Mouse (Mus musculus): Measurements from ENCODE around the gene Olfr1432.
"Not testable (repeated sequence)": the region's sequence is repeated elsewhere in the genome, so short reads cannot be mapped to it uniquely, and the experiment has no call there.

The Olfr1432 gene

DNA sequence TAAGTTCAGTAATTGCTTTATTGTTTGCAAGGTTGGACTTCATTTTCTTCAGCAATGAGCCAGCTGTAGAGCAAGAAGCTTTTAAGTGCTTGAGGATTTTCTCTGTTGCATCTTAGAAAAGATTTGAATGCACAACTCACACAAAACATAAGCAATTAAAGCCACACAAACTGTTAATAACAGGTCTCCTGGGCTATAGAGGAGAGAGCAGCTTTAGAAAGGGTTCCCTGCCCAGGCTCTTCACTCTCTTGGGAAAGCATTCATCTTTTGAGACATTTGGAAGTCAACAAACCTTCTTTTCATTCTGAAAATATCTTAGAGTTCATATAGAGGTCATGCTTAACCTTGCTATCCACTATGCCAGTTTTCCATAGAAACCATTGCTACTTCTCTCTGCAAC, at the start of gene Olfr1432:
Gene Olfr1432, minus strand, starts transcription at position 101 of the 400 bp plus-strand sequence.
- DNase-seq (ENCODE audit: low spot score), result not testable (repeated sequence)

DNA sequence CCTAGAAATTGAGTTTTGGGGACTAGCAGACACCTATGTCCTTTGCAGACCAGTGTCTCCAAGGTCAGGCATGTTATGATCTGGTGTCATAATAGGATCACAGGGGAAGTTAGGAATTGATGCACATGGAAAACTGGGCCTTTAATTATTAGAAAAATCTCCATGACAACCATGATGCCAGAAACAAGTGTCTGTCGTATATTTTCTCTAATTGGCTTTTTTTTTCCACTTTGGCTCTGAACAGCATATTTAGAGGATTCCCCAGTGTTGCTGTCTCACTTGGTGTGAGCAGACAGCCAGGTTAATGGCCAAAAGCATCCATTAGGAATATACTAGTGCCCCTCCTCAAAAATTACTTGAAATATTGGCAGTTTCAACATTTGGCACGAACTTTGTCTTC, 47.2 kb upstream of the Olfr1432 start, which contains the start of gene Olfr1434:
Gene Olfr1434, plus strand, starts transcription at position 301 of the 400 bp plus-strand sequence.
- DNase-seq (ENCODE audit: low spot score), result no peak

DNA sequence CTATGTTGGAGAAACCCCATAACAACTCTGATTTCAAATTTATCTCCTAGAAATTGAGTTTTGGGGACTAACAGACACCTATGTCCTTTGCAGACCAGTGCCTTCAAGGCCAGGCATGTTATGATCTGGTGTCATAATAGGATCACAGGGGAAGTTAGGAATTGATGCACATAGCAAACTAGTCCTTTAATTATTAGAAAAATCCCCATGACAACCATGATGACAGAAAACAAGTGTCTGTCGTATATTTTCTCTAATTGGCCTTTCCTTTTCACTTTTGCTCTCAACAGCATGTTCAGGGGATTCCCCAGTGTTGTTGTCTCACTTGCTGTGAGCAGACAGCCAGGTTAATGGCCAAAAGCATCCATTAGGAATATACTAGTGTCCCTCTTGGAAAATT, 28.3 kb upstream of the Olfr1432 start, which contains the start of gene Olfr235:
Gene Olfr235, plus strand, starts transcription at position 301 of the 400 bp plus-strand sequence.
- DNase-seq (ENCODE audit: low spot score), result no peak

DNA sequence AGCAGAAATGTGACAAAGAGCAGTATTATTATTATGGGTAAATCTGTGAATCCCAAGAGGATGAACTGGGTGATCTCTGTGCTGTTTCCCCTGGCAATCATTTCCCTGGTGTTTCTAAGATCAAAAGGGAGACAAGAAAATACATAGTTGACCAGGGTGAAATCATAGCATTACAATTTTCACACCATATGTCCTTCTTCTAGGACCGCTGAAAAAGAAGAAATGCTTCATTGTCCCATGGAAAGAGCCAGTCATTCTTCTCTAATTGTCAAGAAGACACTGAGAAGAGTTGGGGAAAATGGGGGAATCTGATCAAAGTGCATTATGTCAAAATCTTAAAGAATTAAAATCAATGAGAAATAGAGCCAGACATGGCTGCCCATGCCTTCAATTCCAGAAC, 9.2 kb upstream of the Olfr1432 start, which contains the start of gene Olfr262:
Gene Olfr262, minus strand, starts transcription at position 101 of the 400 bp plus-strand sequence.
- DNase-seq (ENCODE audit: low spot score), result no peak

DNA sequence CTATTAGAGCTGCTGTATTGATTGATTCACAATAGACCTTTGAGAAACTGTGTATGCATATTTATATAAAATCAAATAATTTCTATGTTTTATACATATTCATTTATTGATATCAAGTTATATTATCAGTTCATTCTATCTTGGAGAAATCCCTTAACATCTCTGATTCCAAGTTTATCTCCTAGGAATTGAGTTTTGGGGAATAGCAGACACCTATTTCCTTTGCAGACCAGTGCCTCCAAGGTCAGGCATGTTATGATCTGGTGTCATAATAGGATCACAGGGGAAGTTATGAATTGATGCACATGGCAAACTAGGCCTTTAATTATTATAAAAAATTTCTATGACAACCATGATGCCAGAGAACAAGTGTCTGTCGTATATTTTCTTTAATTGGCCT, 32.1 kb downstream of the Olfr1432 start, which contains the start of gene Olfr1431:
Gene Olfr1431, plus strand, starts transcription at position 301 of the 400 bp plus-strand sequence.
- no peak for DNase-seq (ENCODE audit: low spot score)

DNA sequence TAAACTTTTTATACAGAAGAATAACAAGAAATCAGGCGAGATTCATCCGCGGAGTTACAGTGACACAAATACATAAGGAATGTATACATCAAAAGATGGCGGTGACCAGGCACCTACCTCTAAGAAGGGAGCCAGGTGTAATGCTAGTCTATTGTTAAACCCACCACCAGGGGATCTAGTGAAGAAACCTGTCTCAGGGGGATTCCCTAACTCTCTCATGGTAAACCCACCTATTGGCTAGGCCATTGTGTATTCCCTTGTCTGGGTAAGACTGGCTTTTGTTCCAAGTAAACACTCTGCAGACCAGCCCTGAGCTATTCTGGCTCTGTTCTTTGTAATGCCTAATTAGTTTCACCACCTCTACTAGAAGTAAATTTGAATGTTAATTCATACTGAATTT, 33.3 kb downstream of the Olfr1432 start:
- DNase-seq (ENCODE audit: low spot score), result not testable (repeated sequence)
